Mouse (Mus musculus): ENCODE data around the gene Rbm15.

DNA sequence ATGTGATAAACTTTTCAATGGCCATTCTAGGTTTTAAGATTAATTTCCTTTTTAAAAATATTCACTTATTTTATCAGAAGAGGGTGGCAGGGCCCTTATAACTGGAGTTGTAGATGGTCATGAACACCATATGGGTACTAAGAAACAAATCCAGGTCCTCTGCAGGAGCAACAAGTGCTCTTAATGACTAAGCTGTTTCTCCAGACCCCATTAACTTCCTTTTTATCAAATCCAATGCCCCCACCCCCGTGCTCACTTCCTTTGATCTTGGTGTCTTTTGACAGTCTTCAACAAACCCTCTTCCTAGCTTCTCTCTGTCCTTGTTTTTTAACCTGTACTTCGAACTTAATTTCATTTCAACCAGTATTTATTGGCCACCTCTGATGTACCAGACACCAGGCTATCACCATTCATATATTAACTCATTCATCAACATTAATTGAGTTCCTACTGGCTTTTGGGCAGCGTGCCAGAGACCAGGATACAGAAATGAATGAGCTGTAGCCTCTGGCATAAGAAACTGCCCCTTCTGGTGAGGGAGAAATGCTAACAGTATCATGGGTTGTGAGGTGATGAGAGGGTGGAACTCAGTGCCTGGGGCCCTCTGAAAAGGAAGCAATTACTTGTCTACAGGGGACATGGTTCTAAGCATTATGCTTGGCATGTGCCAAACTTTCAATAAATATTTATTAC lies 11.7 kb upstream of the Rbm15 start:
- TF ChIP-seq CTCF (IDR thresholded peaks at IDR 0.05; ENCODE audit: borderline replicate concordance, extremely low read depth, insufficient read depth, insufficient read length) (no peak), POLR2A (IDR thresholded peaks at IDR 0.05; ENCODE audit: borderline replicate concordance, extremely low read depth, insufficient read depth, insufficient read length, poor library complexity, severe bottlenecking) (no peak)
